Mouse (Mus musculus) gastrocnemius, postnatal 4 days (tissue): ENCODE measurements around the gene Dnm2. TPM values are rescaled to one million over a fixed set of nuclear protein-coding genes. Genes with fewer than 3 reads are reported as not detected.

Source experiments
- DNase-seq, 2 experiments: peaks; one replicate each; pipeline ENCODE4 v3.0.0; 2021 to 2022; ENCODE audit warnings: low spot score in 2 of 2, mixed read lengths in 2 of 2
- long read RNA-seq, 2 experiments: library from polyadenylated mRNA; stranded (forward); transcript quantifications; one replicate each; pipeline ENCODE4 v2.0.0; 2021
- total RNA-seq, 2 experiments: library from RNA; stranded (reverse); gene quantifications; 2 replicates each; pipeline ENCODE4 v1.2.3; 2021

Dnm2 gene
- 10 to 100 TPM; 75.0 to 86.0 TPM for total RNA-seq
- long read RNA-seq, experiment 1, transcript Dnm2-206 (21 exons, 2,613 nt): minor isoform, 5 of 175 reads
- long read RNA-seq, experiment 1, transcript Dnm2-212 (20 exons, 2,715 nt): minor isoform, 6 of 175 reads
- long read RNA-seq, experiment 1, transcript Dnm2-202 (20 exons, 3,450 nt): major isoform, 18 of 175 reads
- long read RNA-seq, experiment 1, partial matches to known transcripts: 12 of 175 reads
- long read RNA-seq, experiment 1, other reads (novel, unspliced or antisense): 129 of 175 reads
- long read RNA-seq, experiment 2, transcript Dnm2-202 (20 exons, 3,450 nt): major isoform, 36 of 225 reads
- long read RNA-seq, experiment 2, transcript Dnm2-201 (21 exons, 3,502 nt): minor isoform, 8 of 225 reads
- long read RNA-seq, experiment 2, transcript Dnm2-206 (21 exons, 2,613 nt): minor isoform, 9 of 225 reads
- long read RNA-seq, experiment 2, transcript Dnm2-212 (20 exons, 2,715 nt): minor isoform, 11 of 225 reads
- long read RNA-seq, experiment 2, partial matches to known transcripts: 16 of 225 reads
- long read RNA-seq, experiment 2, other reads (novel, unspliced or antisense): 141 of 225 reads

DNA sequence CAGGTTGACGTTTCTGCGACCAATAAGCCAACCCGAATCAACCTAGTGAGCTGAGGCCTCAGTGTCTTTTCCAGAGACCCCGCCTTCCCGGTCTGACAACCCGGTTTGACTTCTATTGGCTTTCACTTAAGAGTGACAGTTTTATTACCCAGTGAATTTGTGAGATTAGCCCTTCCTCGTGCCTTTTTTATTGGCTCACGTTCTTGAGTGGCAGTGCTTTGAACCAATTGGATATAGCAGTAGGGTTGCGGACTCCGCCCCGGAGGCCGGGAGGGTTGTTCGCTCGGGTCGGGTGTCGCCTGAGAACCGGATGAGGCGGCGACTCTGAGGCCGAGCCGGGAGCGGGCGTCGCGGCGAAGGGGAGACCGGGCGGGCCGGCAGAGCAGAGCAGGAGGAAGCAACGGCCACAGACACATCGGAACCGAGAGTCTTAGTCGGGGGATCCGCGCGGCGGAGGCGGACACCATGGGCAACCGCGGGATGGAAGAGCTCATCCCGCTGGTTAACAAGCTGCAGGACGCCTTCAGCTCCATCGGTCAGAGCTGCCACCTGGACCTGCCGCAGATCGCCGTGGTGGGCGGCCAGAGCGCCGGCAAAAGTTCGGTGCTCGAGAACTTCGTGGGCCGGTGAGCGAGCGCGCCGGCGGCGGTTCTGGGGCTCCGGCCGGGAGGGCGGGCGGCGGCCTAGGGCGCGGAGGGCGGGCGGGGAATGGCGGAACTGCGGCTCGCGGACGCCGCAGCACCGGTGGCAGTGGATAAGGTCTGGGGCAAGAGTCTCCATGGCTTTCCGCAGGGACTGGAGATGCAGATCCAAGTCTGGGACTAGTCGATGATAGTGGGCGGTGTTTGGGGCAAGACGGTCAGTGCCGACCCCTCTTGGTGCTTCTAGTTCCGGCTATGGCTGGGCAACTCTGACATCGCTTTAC is at the start of gene Dnm2:
TSS of gene Dnm2 (plus strand) at position 278 of the 925 bp plus-strand sequence.
- peak; percentile 93 to 94 for DNase-seq

- DNase-seq: no peak
These were observed 45.5 kb upstream of the Dnm2 start for GRCm38 (mm10) chr9:21379195-21379594.

DNA sequence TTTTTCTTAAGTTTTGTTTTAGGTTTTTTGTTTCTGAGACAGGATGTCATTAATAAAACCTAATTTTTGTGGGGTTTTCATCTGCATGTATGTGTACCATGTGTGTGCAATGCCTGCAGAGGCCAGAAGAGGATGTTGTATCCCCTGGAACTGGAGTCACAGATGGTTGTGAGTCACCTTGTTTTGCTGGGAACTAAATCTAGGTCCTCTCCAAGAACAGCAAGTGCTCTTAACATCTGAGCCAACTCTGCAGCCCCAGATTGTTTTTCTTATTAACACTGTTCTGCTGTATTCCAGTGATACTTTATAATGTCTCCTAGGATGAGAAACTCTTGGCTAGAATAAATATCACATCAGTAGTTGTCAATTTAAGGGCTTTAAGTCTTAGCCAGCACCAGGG is 43.8 kb upstream of the Dnm2 start:
- DNase-seq: no peak

- DNase-seq: no peak
These were observed 40.7 kb upstream of the Dnm2 start for GRCm38 (mm10) chr9:21383966-21384365.

DNA sequence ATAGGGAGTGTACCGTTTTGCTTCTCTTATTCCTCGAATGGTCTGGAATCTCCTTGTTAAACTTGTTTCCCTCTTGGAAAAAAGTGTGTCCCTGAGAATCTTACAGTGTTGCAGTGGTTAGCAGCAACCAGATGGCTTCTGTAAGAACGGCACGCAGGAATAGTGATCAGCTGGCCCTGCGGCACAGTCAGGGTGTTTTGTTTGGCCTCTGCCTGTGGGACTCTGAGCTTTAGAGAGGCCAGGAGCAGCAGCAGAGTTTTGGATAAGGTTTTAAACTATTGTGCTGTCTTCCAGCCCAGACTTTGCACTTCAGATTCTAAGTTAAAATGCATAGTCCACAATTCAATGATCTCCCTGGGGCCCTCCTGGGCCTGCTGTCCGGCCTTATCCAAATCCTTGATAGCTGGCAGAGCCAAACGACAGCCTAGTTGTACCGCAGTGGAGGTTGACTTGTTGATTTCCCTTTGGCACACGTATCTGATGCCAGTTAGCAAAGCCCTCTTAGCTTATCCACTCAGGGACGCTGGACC is 32.0 kb upstream of the Dnm2 start:
- DNase-seq: no peak

- no peak for DNase-seq
These were observed 29.0 kb upstream of the Dnm2 start for GRCm38 (mm10) chr9:21395692-21396091.

- DNase-seq: no peak
These were observed 27.5 kb upstream of the Dnm2 start for GRCm38 (mm10) chr9:21397170-21397569.

- no peak for DNase-seq
These were observed 23.7 kb upstream of the Dnm2 start for GRCm38 (mm10) chr9:21401042-21401441.

DNA sequence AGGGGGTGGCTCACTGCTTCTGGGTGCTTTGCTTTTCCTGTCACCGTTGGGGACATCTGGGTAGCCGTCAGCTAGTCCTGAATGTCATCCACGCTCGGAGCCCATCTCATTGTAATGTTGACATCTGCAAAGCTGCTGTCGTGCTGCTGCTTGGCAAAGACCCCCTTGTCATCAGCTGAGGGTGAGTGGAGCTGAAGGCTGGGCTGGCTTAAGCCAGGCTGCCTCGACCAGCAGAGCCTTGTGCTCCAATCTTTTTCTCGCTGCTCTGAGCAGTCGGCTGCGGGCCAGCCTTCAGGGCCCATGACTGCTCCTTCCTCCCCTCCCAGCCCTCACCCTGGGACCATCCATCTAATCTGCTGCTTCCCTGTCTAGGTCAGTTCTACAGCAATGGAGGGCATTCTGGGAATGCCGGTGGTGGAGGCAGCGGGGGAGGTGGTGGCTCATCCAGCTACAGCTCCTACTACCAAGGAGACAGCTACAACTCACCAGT is 21.9 kb upstream of the Dnm2 start:
- DNase-seq: no peak

DNA sequence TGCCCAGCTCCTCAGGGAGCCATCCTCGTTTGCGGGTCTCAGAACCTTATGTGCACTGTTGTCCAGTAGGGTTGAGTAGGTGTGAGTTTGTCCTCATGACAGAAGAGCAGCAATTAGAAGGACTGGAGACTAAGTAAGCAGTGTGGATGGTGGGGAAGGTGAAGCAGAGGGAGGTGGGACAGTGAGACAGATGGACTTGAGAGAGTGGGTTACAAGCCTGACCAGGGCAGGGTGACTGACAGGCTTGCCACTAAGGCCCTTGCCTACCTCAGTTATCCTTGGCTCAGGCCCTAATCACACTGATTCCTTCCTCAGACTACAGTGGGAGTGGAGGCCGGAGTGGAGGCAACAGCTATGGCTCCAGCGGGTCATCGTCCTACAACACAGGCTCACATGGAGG is 21.0 kb upstream of the Dnm2 start:
- DNase-seq: no peak

- no peak for DNase-seq
These were observed 19.2 kb upstream of the Dnm2 start for GRCm38 (mm10) chr9:21405525-21405924.

DNA sequence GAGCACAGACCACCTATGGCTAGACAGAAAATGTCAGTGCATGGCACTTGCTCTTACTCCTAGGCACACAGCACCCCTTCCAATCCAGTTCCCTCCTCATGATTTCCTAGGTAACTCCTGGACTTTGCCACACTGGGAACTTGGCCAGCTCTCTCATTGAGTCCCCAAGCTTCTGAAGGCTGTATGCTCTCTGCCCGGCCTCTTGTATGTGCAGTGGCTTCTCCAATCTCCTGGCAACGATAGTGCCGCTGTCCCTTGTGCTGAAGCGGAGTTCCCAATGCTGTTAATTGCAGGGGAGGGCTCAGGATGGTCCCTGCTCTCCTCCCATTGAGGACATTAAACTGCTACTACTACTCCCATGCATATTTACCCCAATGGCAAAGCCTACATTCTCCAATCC is 16.8 kb upstream of the Dnm2 start:
- DNase-seq: no peak

- DNase-seq: no peak
These were observed 16.1 kb upstream of the Dnm2 start for GRCm38 (mm10) chr9:21408624-21409023.

DNA sequence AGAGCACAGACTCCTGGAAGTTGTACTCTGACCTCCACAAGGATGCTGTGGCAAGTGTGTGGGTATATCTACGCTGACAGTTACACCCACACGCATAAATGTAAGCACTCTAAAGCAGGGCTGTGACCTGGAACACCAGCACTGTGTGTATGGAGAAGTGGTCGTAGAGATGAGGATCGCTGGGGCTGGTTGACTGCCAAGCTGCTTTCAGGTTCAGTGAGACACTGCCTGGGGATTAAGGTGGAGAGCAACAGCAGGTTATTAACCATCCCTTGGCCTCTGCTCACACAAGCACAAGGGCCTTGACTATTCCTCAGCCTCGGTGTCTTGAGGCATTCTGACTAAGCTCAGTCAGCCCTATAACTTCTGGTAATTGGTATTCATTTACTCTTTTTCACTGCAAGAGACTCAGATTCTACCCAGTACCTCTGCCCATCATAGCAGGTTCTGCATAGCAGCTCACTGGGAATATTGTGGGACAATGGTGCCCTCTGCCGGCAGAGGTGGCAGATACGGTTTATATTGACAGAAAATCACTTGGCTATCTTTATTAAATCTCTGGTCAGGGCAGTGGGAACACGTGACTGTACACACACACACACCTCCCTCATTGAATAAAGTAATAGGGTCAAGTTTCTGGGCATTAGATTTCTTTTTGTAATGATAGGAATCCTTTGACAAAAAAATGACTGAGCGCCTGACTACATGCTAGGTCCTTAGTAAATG is 15.0 kb upstream of the Dnm2 start:
- peak; percentile 65 to 78 for DNase-seq

GRCm38 (mm10) chr9:21411669-21412550 is 12.8 kb upstream of the Dnm2 start, which contains the start of gene Qtrt1:
Gene Qtrt1, plus strand, starts transcription at chr9:21411837.
- peak; percentile 57 to 78 for DNase-seq

DNA sequence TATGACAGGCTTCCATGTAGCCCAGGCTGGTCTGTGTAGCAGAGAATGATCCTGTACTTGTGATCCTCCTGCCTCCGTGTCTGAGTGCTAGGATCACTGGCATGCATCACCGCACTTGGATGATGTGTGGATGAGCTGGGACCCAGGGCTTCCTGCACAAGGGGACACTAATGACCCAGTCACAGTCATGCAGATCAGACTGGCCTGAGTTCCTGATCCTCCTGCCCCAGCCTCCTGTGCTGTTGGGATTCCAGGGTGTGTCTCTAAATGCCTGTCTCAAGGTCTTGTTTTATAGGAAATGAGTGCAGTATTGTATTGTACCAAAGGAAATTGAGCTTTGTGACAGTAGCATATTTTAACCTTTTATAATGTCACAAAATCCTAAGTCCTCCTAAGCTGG is 6.8 kb upstream of the Dnm2 start:
- DNase-seq: no peak

DNA sequence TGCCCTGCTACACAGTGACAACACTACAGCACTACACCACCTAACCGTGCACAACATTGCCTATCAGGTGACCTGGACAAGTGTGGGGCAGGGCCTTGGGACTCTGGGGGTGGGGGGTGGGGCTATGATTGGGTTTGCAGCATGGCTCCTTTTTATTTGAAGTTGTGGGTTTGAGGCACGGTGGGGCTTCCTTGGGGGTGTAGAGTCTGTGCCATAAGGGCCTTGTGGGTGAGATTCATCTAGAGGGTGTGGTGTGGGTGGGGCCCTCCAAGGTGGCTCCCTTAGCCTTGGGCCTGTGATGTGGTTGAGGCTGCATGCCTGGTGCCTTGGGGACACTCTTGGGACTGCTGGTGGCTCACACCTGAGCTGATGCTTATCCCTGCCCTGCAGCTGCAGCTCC is 5.1 kb upstream of the Dnm2 start:
- no peak for DNase-seq

- no peak for DNase-seq
These were observed 843 bp downstream of the Dnm2 start for GRCm38 (mm10) chr9:21425556-21425945.

DNA sequence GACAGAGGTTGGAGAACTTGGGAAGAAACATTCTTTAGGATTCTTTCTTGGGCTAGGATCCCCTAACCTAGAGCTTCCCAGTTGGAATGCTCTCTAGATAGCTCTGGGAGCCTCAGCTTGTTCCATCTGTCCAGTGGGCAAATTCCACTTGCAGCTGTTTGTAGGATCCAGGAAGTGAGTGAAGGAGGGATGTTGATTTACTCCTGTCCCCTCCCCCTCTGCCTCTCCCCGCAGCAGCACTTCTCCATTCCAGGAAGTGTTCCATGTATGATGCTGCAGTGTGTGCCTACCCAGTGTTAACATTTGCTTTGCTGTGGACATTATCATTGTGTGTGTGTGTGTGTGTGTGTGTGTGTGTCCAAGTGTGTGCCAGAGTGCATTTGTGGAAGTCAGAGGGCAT is 1.3 kb downstream of the Dnm2 start:
- no peak for DNase-seq

DNA sequence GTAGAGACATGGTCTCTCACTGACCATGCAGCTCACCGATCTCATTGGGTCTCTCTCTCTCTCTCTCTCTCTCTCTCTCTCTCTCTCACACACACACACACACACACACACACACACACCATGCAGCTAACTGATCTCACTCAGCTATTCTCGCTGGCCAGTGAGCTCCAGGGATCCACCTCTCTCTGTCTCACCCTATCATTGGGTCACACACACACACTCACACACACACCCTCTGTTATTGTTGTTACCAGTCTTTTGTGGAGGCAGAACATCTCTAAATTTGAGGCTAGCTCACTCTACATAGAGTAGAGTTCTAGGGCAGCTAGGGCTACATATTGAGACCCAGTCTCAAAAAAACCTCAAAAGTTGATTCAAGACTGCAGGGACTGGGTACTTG is 1.8 kb downstream of the Dnm2 start:
- DNase-seq: no peak
